Mouse (Mus musculus) midbrain, postnatal 0 days (tissue): ENCODE measurements around the gene Arhgap27. TPM values are rescaled to one million over a fixed set of nuclear protein-coding genes. Genes with fewer than 3 reads are reported as not detected.

Experiments used
- ATAC-seq: fragments of 200-750 bp; cut with Nextera tagmentation; 2 replicates; pipeline ENCODE4 v1.8.0; 2017; ENCODE audit warnings: moderate number of reproducible peaks, mild to moderate bottlenecking, moderate TSS enrichment, moderate library complexity; ENCODE audit not compliant: low FRiP score
- DNase-seq: peaks from one replicate; pipeline ENCODE4 v3.0.0-alpha.2; 2015; ENCODE audit warnings: low spot score
- H3K27ac ChIP-seq: fragments of 300-500 bp; sonication (generic); 2 replicates; pipeline ENCODE4 v1.5.1; 2014; ENCODE audit warnings: low read depth, mild to moderate bottlenecking, low read length, mixed read lengths
- H3K27me3 ChIP-seq: fragments of 300-500 bp; sonication (generic); 2 replicates; pipeline ENCODE4 v1.6.1; 2014; ENCODE audit warnings: low read length, control low read depth, mixed read lengths; ENCODE audit not compliant: insufficient read depth
- H3K36me3 ChIP-seq: fragments of 300-500 bp; sonication (generic); 2 replicates; pipeline ENCODE4 v1.6.1; 2014; ENCODE audit warnings: low read length, control low read depth, mixed read lengths; ENCODE audit not compliant: insufficient read depth
- H3K4me1 ChIP-seq: fragments of 300-500 bp; sonication (generic); 2 replicates; pipeline ENCODE4 v1.6.1; 2014; ENCODE audit warnings: mild to moderate bottlenecking, control low read depth, antibody characterized with exemption, low read length, mixed read lengths; ENCODE audit not compliant: insufficient read depth
- H3K4me2 ChIP-seq: fragments of 300-500 bp; sonication (generic); 2 replicates; pipeline ENCODE4 v1.6.1; 2014; ENCODE audit warnings: low read depth, mild to moderate bottlenecking, low read length, mixed read lengths; ENCODE audit not compliant: poor library complexity, severe bottlenecking
- H3K4me3 ChIP-seq: fragments of 300-500 bp; sonication (generic); 2 replicates; pipeline ENCODE4 v1.5.1; 2014; ENCODE audit warnings: low read depth, mild to moderate bottlenecking, low read length, moderate library complexity
- H3K9ac ChIP-seq: fragments of 300-500 bp; sonication (generic); replicated peaks from 2 replicates; pipeline ENCODE4 v1.6.1; 2014; ENCODE audit warnings: mild to moderate bottlenecking, low read length, moderate library complexity, mixed read lengths; ENCODE audit not compliant: poor library complexity, severe bottlenecking
- H3K9me3 ChIP-seq: fragments of 300-500 bp; sonication (generic); 2 replicates; pipeline ENCODE4 v1.6.1; 2016; ENCODE audit warnings: low read length, control low read depth
- CTCF ChIP-seq: IDR thresholded peaks from 2 replicates; pipeline ENCODE4 v1.5.1; 2016; ENCODE audit warnings: antibody characterized with exemption, mild to moderate bottlenecking
- WGBS: fragments of 180-500 bp; shearing (Covaris S2); extraction: QIAGEN DNeasy Blood & Tissue Kit; methylation state at CpG from one replicate; pipeline ENCODE4 v1.1.7; 2014; 5-methylcytosine and 5-hydroxymethylcytosine counted together
- polyA plus RNA-seq: library from polyadenylated mRNA; unstranded; fragments of >200 nt; fragmentation: Nextera tagmentation; extraction: Ambion mirVana; gene quantifications from 2 replicates; pipeline ENCODE4 v1.2.1, GENCODE M21; 2015
- total RNA-seq: library from RNA; depleted of rRNA; stranded (reverse); fragments of >200 nt; gene quantifications from 2 replicates; pipeline ENCODE4 v1.2.3, GENCODE M21; 2014

Arhgap27 gene
- total and polyA plus RNA-seq, 2 experiments from 2014 or later = 4.9 to 7.9 TPM

DNA sequence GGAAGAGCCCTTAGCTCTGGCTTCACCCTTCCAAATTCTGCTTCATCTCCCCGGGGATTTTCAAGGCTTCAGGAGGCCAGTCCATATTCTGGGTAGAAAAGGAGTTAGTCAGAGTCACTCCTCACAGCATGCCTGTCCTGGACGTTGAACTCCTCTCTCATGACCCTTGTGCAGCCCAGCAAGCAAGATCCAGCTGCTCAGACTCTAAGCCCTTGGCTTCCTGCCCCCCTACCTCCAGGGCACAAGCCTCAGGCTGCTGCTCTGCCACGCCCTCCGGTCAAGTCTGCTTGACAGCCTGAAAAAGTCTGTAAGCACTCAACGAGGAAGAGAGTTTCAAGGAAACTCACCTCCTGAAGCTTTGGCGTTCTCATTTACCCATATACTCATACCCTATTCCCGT is 43.1 kb upstream of the Arhgap27 start:
- H3K4me1 ChIP-seq = no peaks in the 10 kb centered on the region
- no peak overlapping the region for H3K4me2 ChIP-seq
- H3K9ac ChIP-seq = no peak overlapping the region
- H3K36me3 ChIP-seq = 0 out of 2 replicates have a peak, but pooled peaks cover 9% of the 10 kb centered on the region
- no peak overlapping the region for H3K4me3 ChIP-seq
- ATAC-seq = no peak
- H3K27me3 ChIP-seq = no peaks in the 10 kb centered on the region
- no peaks in the 10 kb centered on the region for H3K9me3 ChIP-seq
- DNase-seq = no peak
- 80% methylated on average over 7 of the region's 7 CpGs for WGBS
- no peak for TF ChIP-seq CTCF
- no peak overlapping the region for H3K27ac ChIP-seq

- Histone ChIP-seq H3K4me3 (no peak overlapping the region), H3K4me2 (no peak overlapping the region), H3K36me3 (0 out of 2 replicates have a peak, but pooled peaks cover 9% of the 10 kb centered on the region), H3K27ac (no peak overlapping the region), H3K27me3 (no peaks in the 10 kb centered on the region), H3K9ac (no peak overlapping the region), H3K4me1 (no peaks in the 10 kb centered on the region), H3K9me3 (no peaks in the 10 kb centered on the region)
- ATAC-seq = no peak
- DNase-seq = no peak
- TF ChIP-seq CTCF = no peak
- 89% methylated on average over 1 of the region's 1 CpGs for WGBS
Measured at GRCm38 (mm10) chr11:103405814-103406213, 42.3 kb upstream of the Arhgap27 start.

DNA sequence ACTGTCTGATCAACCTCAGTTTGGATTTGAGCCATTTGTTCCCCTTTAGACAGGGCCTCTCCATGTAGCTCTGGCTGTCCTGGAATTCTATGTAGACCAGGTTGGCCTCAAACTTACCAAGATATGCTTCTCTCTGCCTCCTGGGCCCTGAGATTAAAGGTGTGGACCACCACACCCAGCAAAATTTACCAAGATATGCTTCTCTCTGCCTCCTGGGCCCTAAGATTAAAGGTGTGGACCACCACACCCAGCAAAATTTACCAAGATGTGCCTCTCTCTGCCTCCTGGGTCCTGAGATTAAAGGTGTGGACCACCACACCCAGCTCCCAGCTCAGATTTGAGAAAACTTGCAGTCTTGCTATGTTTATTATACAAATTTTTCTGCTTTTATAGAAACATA is 41.1 kb upstream of the Arhgap27 start:
- Histone ChIP-seq H3K4me3 (no peak overlapping the region), H3K4me1 (no peaks in the 10 kb centered on the region), H3K27me3 (no peaks in the 10 kb centered on the region), H3K36me3 (0 out of 2 replicates have a peak, but pooled peaks cover 9% of the 10 kb centered on the region), H3K9ac (no peak overlapping the region), H3K4me2 (no peak overlapping the region), H3K9me3 (no peaks in the 10 kb centered on the region), H3K27ac (no peak overlapping the region)
- no peak for DNase-seq
- no peak for ATAC-seq
- no peak for TF ChIP-seq CTCF

DNA sequence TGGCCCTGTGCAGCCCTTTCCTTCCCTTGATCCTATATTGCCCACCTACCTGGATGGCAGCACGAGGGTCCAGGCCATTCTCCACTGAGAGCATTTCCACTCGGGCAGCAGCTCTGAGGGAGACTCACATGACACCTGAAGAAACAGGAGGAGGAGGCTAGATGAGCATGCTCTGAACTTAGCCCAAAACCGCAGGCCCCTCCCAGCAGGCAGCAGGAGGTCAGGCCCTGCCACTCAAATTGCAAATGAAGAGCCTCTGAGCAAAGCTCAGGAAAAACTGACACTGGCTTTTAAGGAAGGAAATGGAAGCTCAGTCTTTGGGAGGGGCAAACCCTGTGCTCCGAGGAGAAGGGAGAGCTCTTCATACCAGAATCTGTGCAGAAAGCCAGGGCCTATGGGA is 40.3 kb upstream of the Arhgap27 start:
- no peaks in the 10 kb centered on the region for H3K4me1 ChIP-seq
- no peak for TF ChIP-seq CTCF
- WGBS = 54% methylated on average over 4 of the region's 4 CpGs

GRCm38 (mm10) chr11:103402738-103403137 is 39.2 kb upstream of the Arhgap27 start:
- Histone ChIP-seq H3K27me3 (no peaks in the 10 kb centered on the region), H3K4me1 (no peaks in the 10 kb centered on the region), H3K9ac (no peak overlapping the region), H3K4me3 (no peak overlapping the region), H3K9me3 (no peaks in the 10 kb centered on the region), H3K27ac (no peak overlapping the region), H3K36me3 (peaks cover 12% of the 10 kb centered on the region; the same call in 1 of the 2 replicates), H3K4me2 (no peak overlapping the region)
- no peak for DNase-seq
- TF ChIP-seq CTCF = no peak
- ATAC-seq = no peak
- WGBS = 96% methylated on average over 5 of the region's 5 CpGs

More for the DNA sequence above, 40.3 kb upstream of the Arhgap27 start:
- Histone ChIP-seq H3K9me3 (no peaks in the 10 kb centered on the region), H3K4me2 (no peak overlapping the region), H3K27ac (no peak overlapping the region), H3K27me3 (no peaks in the 10 kb centered on the region), H3K9ac (no peak overlapping the region), H3K36me3 (peaks cover 10% of the 10 kb centered on the region; the same call in 1 of the 2 replicates), H3K4me3 (no peak overlapping the region)
- DNase-seq (no peak), ATAC-seq (no peak)

- Histone ChIP-seq H3K27ac (no peak overlapping the region), H3K4me3 (no peak overlapping the region), H3K36me3 (peaks cover 12% of the 10 kb centered on the region; the same call in 1 of the 2 replicates), H3K4me1 (no peaks in the 10 kb centered on the region), H3K27me3 (no peaks in the 10 kb centered on the region), H3K9ac (no peak overlapping the region), H3K9me3 (no peaks in the 10 kb centered on the region), H3K4me2 (no peak overlapping the region)
- peak; percentile 73 for TF ChIP-seq CTCF
- WGBS = 62% methylated on average over 2 of the region's 2 CpGs
- no peak for ATAC-seq
- peak; percentile 24 for DNase-seq
Measured at GRCm38 (mm10) chr11:103402198-103402597, 38.7 kb upstream of the Arhgap27 start.
